Mouse (Mus musculus) embryonic fibroblast, embryonic 13.5 days (primary cell): Measurements from ENCODE around the gene Ndufa6. TPM values are rescaled to one million over a fixed set of nuclear protein-coding genes. Genes with fewer than 3 reads are reported as not detected.
"Not testable (repeated sequence)": the region's sequence is repeated elsewhere in the genome, so short reads cannot be mapped to it uniquely, and the experiment has no call there.

ENCODE experiments used
- H3K27ac ChIP-seq: 2 replicates; pipeline ENCODE4 v1.5.1; 2012; ENCODE audit warnings: low read length, control low read depth, inconsistent platforms; ENCODE audit not compliant: insufficient read depth
- H3K4me1 ChIP-seq: 2 replicates; pipeline ENCODE4 v1.6.1; 2011; ENCODE audit warnings: low read length; ENCODE audit not compliant: control insufficient read depth, insufficient read depth
- H3K4me3 ChIP-seq: 2 replicates; pipeline ENCODE4 v1.5.1; 2011; ENCODE audit warnings: mild to moderate bottlenecking, control low read depth, low read length; ENCODE audit not compliant: insufficient read depth
- CTCF ChIP-seq: IDR thresholded peaks from 2 replicates; pipeline ENCODE4 v1.5.1; 2011; ENCODE audit warnings: mild to moderate bottlenecking, control low read depth, low read length, moderate library complexity, borderline replicate concordance; ENCODE audit not compliant: insufficient read depth
- POLR2A ChIP-seq: IDR thresholded peaks from 2 replicates; pipeline ENCODE4 v1.6.1; 2011; ENCODE audit warnings: low read depth, mild to moderate bottlenecking, control low read depth, low read length, moderate library complexity
- polyA plus RNA-seq: library from polyadenylated mRNA; stranded (reverse); fragments of >200 nt; gene quantifications from 2 replicates; pipeline ENCODE4 v1.2.4, GENCODE M21; 2011; ENCODE audit warnings: low read depth; ENCODE audit not compliant: missing spikeins, insufficient read length

Ndufa6 gene
- polyA plus RNA-seq, 1 experiment: 171 TPM

DNA sequence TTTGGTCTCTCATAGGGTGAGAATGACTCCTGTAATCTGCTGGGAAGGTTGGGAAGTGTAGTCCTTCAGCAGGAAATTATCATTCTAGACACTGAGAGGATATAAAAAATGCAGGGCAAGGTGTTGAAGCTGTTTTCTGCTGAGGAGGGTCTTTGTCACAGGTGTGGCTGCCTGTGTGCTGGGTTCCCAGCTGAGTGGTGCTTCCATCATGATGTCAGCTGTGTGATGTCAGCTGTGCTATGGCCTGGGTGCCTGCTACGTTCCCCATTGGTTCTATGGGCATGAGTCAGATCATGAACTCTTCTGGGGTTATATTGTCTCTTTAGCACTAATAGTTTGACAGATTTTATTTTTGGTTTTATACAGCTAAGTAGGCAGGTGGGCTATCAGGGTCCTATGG lies 14.7 kb upstream of the Ndufa6 start:
- Histone ChIP-seq H3K4me1 (no peaks in the 10 kb centered on the region), H3K4me3 (no peak overlapping the region), H3K27ac (no peak overlapping the region)
- no peak for TF ChIP-seq POLR2A
- TF ChIP-seq CTCF: no peak

DNA sequence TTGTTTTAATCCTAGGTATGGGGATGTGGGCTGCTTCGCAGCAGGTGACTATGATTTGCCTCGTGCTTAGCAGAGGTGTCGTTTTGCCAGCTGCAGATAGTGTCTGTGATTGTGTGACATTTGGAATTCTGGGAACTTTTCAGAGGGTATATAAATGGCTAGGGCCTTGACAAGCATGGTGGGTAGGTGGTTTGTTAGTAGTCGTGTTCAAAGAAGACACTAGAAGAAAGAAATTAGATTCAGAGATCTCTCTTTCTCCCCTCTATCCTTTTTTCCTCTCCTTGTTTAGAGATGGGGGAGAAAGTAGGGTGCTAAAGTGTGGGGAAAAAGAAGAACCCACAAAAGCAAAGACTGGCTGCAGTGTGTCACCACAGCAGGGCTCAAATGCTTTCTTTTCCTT lies 14.0 kb upstream of the Ndufa6 start:
- no peak overlapping the region for H3K4me3 ChIP-seq
- no peaks in the 10 kb centered on the region for H3K4me1 ChIP-seq
- no peak overlapping the region for H3K27ac ChIP-seq
- no peak for TF ChIP-seq CTCF
- no peak for TF ChIP-seq POLR2A

DNA sequence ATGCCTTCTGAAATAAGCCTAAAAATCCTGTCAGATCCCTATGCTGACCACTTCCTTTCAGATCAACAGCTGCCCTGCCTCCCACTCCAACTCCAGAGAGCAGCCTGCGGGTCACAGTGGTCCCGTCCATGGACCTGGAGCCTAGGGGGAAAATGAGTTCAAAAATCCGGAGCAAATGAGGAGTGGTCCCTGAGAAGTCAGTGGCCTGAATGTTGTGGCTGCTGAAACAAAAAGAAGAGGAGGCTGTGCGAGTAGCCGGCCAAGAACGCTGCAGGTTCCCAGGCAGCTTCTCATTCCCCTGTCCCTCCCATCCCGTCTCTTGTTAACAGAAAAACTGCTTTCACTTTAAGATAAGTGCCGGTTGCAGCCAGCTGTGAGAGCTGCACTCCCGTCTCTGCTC lies 10.4 kb upstream of the Ndufa6 start:
- not testable (repeated sequence) for H3K27ac ChIP-seq, H3K4me1 ChIP-seq, H3K4me3 ChIP-seq

DNA sequence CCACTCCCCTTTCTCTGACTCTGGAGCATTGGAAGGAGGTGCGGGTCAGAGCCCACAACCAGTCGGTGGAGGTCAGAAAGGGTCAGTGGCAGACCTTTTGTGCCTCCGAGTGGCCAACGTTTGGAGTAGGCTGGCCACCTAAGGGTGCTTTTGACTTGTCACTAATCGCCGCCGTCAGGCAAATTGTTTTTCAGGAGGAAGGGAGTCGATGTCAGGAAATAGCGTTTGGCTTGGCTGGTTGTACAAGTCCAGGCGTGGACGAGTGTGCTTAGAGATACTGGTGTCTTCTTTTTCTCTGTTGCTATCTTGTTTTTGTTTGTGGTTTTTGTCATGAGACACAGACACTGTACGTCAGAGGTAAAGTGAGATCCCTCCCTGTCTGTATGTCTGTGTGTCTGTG lies 9.7 kb upstream of the Ndufa6 start:
- not testable (repeated sequence) for H3K4me1 ChIP-seq, H3K4me3 ChIP-seq

DNA sequence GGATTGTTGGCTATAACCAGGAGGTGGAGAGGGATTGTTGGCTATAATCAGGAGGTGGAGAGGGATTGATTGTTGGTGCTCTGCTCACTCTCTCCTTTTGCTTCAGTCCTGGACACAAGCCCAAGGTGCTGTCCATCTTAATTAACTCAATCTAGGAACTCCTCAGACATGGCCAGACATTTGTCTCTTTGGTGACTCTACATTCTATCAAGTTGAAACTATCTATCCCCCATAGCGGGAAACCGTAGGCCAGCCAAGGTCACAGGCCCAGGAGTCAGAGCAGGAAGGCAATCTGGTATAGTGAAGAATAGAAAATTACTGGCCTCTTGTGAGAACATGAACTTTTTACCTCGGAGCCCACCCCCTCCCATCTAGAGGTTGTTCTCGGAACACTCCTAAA lies 8.1 kb upstream of the Ndufa6 start:
- H3K4me1 ChIP-seq: no peaks in the 10 kb centered on the region
- no peak overlapping the region for H3K27ac ChIP-seq
- TF ChIP-seq CTCF (no peak), POLR2A (no peak)
- H3K4me3 ChIP-seq: no peak overlapping the region

More for the DNA sequence above, 9.7 kb upstream of the Ndufa6 start:
- H3K27ac ChIP-seq: not testable (repeated sequence)

GRCm38 (mm10) chr15:82361459-82362018 lies 7.4 kb upstream of the Ndufa6 start:
- Histone ChIP-seq H3K4me1 (no peaks in the 10 kb centered on the region), H3K4me3 (no peak overlapping the region), H3K27ac (no peak overlapping the region)
- TF ChIP-seq CTCF (peak; percentile 15; the same call in 1 of the 2 replicates), POLR2A (no peak)

- TF ChIP-seq CTCF (no peak), POLR2A (no peak)
- H3K27ac ChIP-seq: no peak overlapping the region
- H3K4me3 ChIP-seq: no peak overlapping the region
- no peaks in the 10 kb centered on the region for H3K4me1 ChIP-seq
These were observed 4.5 kb upstream of the Ndufa6 start for GRCm38 (mm10) chr15:82358431-82359260.

- H3K4me3 ChIP-seq: peak overlapping the region; percentile 72
- H3K27ac ChIP-seq: 0 out of 2 replicates have a peak overlapping the region, but pooled peaks have one; percentile 2
- TF ChIP-seq POLR2A: no peak
- TF ChIP-seq CTCF: no peak
- H3K4me1 ChIP-seq: no peaks in the 10 kb centered on the region
These were observed 393 bp downstream of the Ndufa6 start for GRCm38 (mm10) chr15:82353745-82354113.

DNA sequence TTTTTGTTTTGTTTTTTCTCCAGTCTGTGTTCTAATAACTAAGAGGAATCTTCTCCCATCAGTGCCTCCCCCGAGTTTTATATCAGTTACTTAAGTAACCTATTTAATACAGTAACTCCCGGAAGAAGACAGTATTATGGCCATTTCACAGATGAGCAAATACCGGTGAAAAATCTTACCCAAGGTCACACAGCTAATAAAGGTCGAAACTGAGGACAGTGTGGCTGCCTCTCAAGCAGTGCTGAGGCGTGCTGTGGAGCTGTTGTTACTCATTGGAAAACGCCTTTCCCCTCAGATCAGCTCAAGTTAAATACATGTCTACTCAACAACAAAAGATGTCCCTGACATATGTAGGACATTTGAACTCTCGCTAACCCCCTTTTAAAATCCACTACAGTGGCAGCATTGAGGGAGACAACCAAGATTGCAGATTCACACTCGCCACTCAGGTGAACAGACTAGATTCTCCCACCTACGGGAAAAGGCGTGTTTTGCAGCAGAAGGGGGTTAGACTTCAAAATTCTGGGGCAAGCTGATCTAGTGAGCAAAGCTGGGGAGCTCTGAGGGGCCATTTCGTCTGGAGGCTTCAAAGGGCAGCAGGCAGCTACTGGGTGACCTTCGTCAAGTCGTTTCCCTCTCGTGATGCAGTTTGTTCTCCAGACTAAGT lies 911 bp downstream of the Ndufa6 start:
- no peaks in the 10 kb centered on the region for H3K4me1 ChIP-seq
- H3K27ac ChIP-seq: no peak overlapping the region
- peak overlapping the region; percentile 72 for H3K4me3 ChIP-seq
- TF ChIP-seq POLR2A (peak; percentile 21; the same call in 1 of the 2 replicates), CTCF (no peak)

DNA sequence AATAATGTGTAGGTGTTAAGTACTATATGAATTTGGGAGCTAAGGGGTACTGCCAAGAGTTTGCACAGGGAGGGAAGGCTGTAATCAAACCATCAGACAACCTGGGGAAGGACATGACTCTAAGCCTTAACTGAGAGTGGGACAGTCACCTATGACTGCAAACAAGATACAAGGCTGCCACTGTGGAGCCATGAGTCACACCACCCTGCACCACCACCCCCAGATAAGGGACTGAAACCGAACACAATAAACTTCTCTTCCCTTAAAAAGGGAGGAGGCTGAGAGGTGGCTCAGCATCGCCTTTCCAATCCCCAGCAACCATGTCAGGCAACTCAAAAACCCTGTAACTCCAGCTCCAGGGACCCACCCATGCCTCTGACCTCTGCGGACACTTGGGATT lies 2.6 kb downstream of the Ndufa6 start:
- Histone ChIP-seq H3K4me1 (0 out of 2 replicates have a peak, but pooled peaks cover 2% of the 10 kb centered on the region), H3K4me3 (no peak overlapping the region), H3K27ac (no peak overlapping the region)
- no peak for TF ChIP-seq POLR2A
- TF ChIP-seq CTCF: no peak
